Mouse (Mus musculus) cerebellum, adult 2 months (tissue): ENCODE data around the gene Stk38l.

Experiments
- CTCF ChIP-seq: fragments of 200-500 bp; IDR thresholded peaks from 2 replicates; pipeline ENCODE4 v1.5.1; 2011; ENCODE audit warnings: low read depth, mild to moderate bottlenecking, control low read depth, low read length, moderate library complexity, borderline replicate concordance; ENCODE audit not compliant: insufficient read depth
- POLR2A ChIP-seq: fragments of 200-500 bp; IDR thresholded peaks from 2 replicates; pipeline ENCODE4 v1.6.1; 2011; ENCODE audit warnings: low read length, control low read depth, borderline replicate concordance; ENCODE audit not compliant: insufficient read depth

- TF ChIP-seq POLR2A (no peak), CTCF (no peak)
Observed at GRCm38 (mm10) chr6:146764593-146764992, 39.8 kb downstream of the Stk38l start.
